Mouse (Mus musculus): Measurements from ENCODE around the gene Mpi.

- no peak for TF ChIP-seq CTCF (IDR thresholded peaks at IDR 0.05; ENCODE audit: low read depth, low read length)
- TF ChIP-seq POLR2A (IDR thresholded peaks at IDR 0.05; ENCODE audit: extremely low read depth, insufficient read depth, low read length): no peak
Observed at GRCm38 (mm10) chr9:57504891-57505290, 47.7 kb downstream of the Mpi start.

All from liver, adult 2 months (tissue).